ENCODE assay signal across 23 mouse cellular contexts in genomic region chr10:3406280-3406679, GRCm38 (mm10). TPM values are rescaled to one million over a fixed set of nuclear protein-coding genes. Genes with fewer than 3 reads are reported as not detected.
DNase-seq lines count a peak whose midpoint lies in the region; ATAC-seq and TF ChIP-seq lines count a peak whose summit lies in the region.
"Had no signal": no experiment of that assay in that cellular context is flagged by ENCODE, and none has a peak within 500 bp of the region (broad histone marks: within the 10 kb centered on the region; RNA-seq: fewer than 3 reads in every experiment).

No protein-coding gene starts in this region.

- no peaks in the 10 kb centered on the region for H3K9me3 ChIP-seq in midbrain, postnatal 0 days (ENCODE audit: low read length)
- H3K9me3 ChIP-seq in midbrain, embryonic 16.5 days (replicated peaks; ENCODE audit: control insufficient read depth, low read length, poor library complexity, severe bottlenecking), result no peaks in the 10 kb centered on the region
- H3K9me3 ChIP-seq: embryonic facial prominence, embryonic 10.5 days; hindbrain, embryonic 10.5 days; limb, embryonic 10.5 days; midbrain, embryonic 10.5 days; neural tube, embryonic 15.5 days had no signal

- H3K4me3 ChIP-seq in gastrocnemius, adult 2 months, result no peak overlapping the region
- H3K4me3 ChIP-seq in layer of hippocampus, adult 2 months, result no peak overlapping the region
- no peak overlapping the region for H3K4me3 ChIP-seq in midbrain, postnatal 0 days (ENCODE audit: low read depth, low read length)
- H3K4me3 ChIP-seq in midbrain, embryonic 16.5 days (ENCODE audit: low read depth, low read length), result no peak overlapping the region
- H3K4me3 ChIP-seq: embryonic facial prominence, embryonic 10.5 days; hindbrain, embryonic 10.5 days; limb, embryonic 10.5 days; midbrain, embryonic 10.5 days; neural tube, embryonic 15.5 days had no signal

- 77% methylated on average over 2 of the region's 2 CpGs for WGBS in midbrain, postnatal 0 days
- 78% methylated on average over 2 of the region's 2 CpGs for WGBS in midbrain, embryonic 16.5 days

- no peak overlapping the region for H3K9ac ChIP-seq in midbrain, postnatal 0 days (replicated peaks; ENCODE audit: low read length, poor library complexity, severe bottlenecking)
- no peak overlapping the region for H3K9ac ChIP-seq in midbrain, embryonic 16.5 days (ENCODE audit: low read depth, low read length)
- H3K9ac ChIP-seq: neural tube, embryonic 15.5 days had no signal

- H3K27ac ChIP-seq in gastrocnemius, adult 2 months, result peak overlapping the region; percentile 84; the same call in 1 of the 2 replicates
- no peak overlapping the region for H3K27ac ChIP-seq in layer of hippocampus, adult 2 months
- H3K27ac ChIP-seq in midbrain, postnatal 0 days (ENCODE audit: low read depth, low read length), result no peak overlapping the region
- no peak overlapping the region for H3K27ac ChIP-seq in midbrain, embryonic 16.5 days (ENCODE audit: low read length)
- H3K27ac ChIP-seq: embryonic facial prominence, embryonic 10.5 days; hindbrain, embryonic 10.5 days; limb, embryonic 10.5 days; macrophage; midbrain, embryonic 10.5 days; neural tube, embryonic 15.5 days had no signal

- no peaks in the 10 kb centered on the region for H3K4me1 ChIP-seq in midbrain, postnatal 0 days (ENCODE audit: insufficient read depth, low read length)
- no peaks in the 10 kb centered on the region for H3K4me1 ChIP-seq in midbrain, embryonic 16.5 days (ENCODE audit: control insufficient read depth, insufficient read depth, low read length)

- DNase-seq in gastrocnemius, adult 2 months, result no peak
- no peak for DNase-seq in gastrocnemius, postnatal 4 days (ENCODE audit: low spot score in 2 of 2)
- DNase-seq in layer of hippocampus, adult 2 months (ENCODE audit: low spot score in 2 of 2), result no peak
- DNase-seq in layer of hippocampus, adult 18-20 months (ENCODE audit: low spot score in 2 of 2), result no peak
- DNase-seq in midbrain, postnatal 0 days (ENCODE audit: low spot score), result no peak
- no peak for DNase-seq in adrenal gland, adult 8-10 months
- DNase-seq: adrenal gland, postnatal 10 days; cerebellum, adult 8-10 months; gastrocnemius, postnatal 14 days; kidney, postnatal 4 days; liver; right cerebral cortex, adult 18-20 months; thymus, adult 2 months had no signal

- ATAC-seq in midbrain, postnatal 0 days (ENCODE audit: low FRiP score), result no peak
- no peak for ATAC-seq in midbrain, embryonic 16.5 days
- ATAC-seq: activated CD4-positive, CD25-positive, alpha-beta regulatory T cell, adult 4 months; forebrain, embryonic 16.5 days; intestine, postnatal 0 days had no signal

- intact Hi-C loops in gastrocnemius, adult 2 months (cut with DNase I), result no loop called here

- H3K27me3 ChIP-seq in midbrain, postnatal 0 days (ENCODE audit: insufficient read depth, low read length), result no peaks in the 10 kb centered on the region
- H3K27me3 ChIP-seq in midbrain, embryonic 16.5 days (ENCODE audit: control insufficient read depth, insufficient read depth, low read depth, low read length), result no peaks in the 10 kb centered on the region
- H3K27me3 ChIP-seq: neural tube, embryonic 15.5 days had no signal

- no peak overlapping the region for H3K4me2 ChIP-seq in midbrain, postnatal 0 days (ENCODE audit: low read depth, low read length, poor library complexity, severe bottlenecking)
- no peak overlapping the region for H3K4me2 ChIP-seq in midbrain, embryonic 16.5 days (ENCODE audit: low read length)
- H3K4me2 ChIP-seq: neural tube, embryonic 15.5 days had no signal

- TF ChIP-seq CTCF in gastrocnemius, adult 2 months (IDR thresholded peaks at IDR 0.05), result peak; percentile 31
- TF ChIP-seq CTCF in layer of hippocampus, adult 2 months (conservative IDR thresholded peaks at IDR 0.05), result peak; percentile 58
- peak; percentile 32 for TF ChIP-seq CTCF in midbrain, postnatal 0 days (IDR thresholded peaks at IDR 0.05)

- H3K36me3 ChIP-seq in midbrain, postnatal 0 days (ENCODE audit: insufficient read depth, low read length), result no peaks in the 10 kb centered on the region
- H3K36me3 ChIP-seq in midbrain, embryonic 16.5 days (ENCODE audit: control insufficient read depth, insufficient read depth, low read length), result no peaks in the 10 kb centered on the region
- H3K36me3 ChIP-seq: embryonic facial prominence, embryonic 10.5 days; hindbrain, embryonic 10.5 days; limb, embryonic 10.5 days; midbrain, embryonic 10.5 days; neural tube, embryonic 15.5 days had no signal

RNA-seq across cellular contexts. Expression of gene Ppp1r14c, which starts 40.4 kb away (rescaled TPM):
- 10 to 100 TPM; 78.5 to 82.6 TPM for total RNA-seq in gastrocnemius, adult 2 months (2021)
- 100 to 1,000 TPM in 1 of 2 experiments, 10 to 100 TPM in 1; 96.0 to 107 TPM for total RNA-seq in gastrocnemius, postnatal 4 days (2021)
- total RNA-seq in layer of hippocampus, adult 2 months (2021), result 10 to 100 TPM; 19.9 to 20.0 TPM
- total RNA-seq in layer of hippocampus, adult 18-20 months (2021), result 10 to 100 TPM; 15.7 to 16.6 TPM
- total RNA-seq in midbrain, postnatal 0 days (2014; rRNA removed), result 62.1 and 66.5 TPM in 2 replicates
- polyA plus RNA-seq in midbrain, postnatal 0 days (2015; fragmentation: Nextera tagmentation; extraction: Ambion mirVana), result 70.3 and 72.1 TPM in 2 replicates
- polyA plus RNA-seq in midbrain, embryonic 16.5 days (2015; fragmentation: Nextera tagmentation; extraction: Ambion mirVana), result 49.1 and 63.8 TPM in 2 replicates
- total RNA-seq in adrenal gland, adult 8-10 months (2022), result 10 to 100 TPM in 2 of 4 experiments, 1 to 10 TPM in 2; 5.5 to 33.1 (median 13.5) TPM
- polyA plus RNA-seq: activated CD4-positive, CD25-positive, alpha-beta regulatory T cell, adult 4 months; macrophage had no signal
